Mouse (Mus musculus): ENCODE measurements around the gene Mettl25.

- TF ChIP-seq POLR2A (IDR thresholded peaks at IDR 0.05; ENCODE audit: control insufficient read depth, low read depth, low read length) = no peak
- TF ChIP-seq CTCF (IDR thresholded peaks at IDR 0.05; ENCODE audit: control insufficient read depth, insufficient read depth, insufficient replicate concordance, low read depth, low read length) = no peak
Measured at GRCm38 (mm10) chr10:105727353-105727752, 113.8 kb downstream of the Mettl25 start.
